Mouse (Mus musculus) cortical plate, adult 2 months (tissue): ENCODE measurements around the gene Tubg1. TPM values are rescaled to one million over a fixed set of nuclear protein-coding genes. Genes with fewer than 3 reads are reported as not detected.

Experiments
- H3K27ac ChIP-seq: fragments of 200-500 bp; 2 replicates; pipeline ENCODE4 v1.5.1; 2012; ENCODE audit warnings: low read length, control low read depth, inconsistent platforms; ENCODE audit not compliant: insufficient read depth
- H3K4me1 ChIP-seq: fragments of 200-500 bp; 2 replicates; pipeline ENCODE4 v1.6.1; 2011; ENCODE audit warnings: low read length; ENCODE audit not compliant: control insufficient read depth, insufficient read depth
- H3K4me3 ChIP-seq: fragments of 200-500 bp; 2 replicates; pipeline ENCODE4 v1.5.1; 2011; ENCODE audit warnings: mild to moderate bottlenecking, low read length, control low read depth; ENCODE audit not compliant: insufficient read depth
- CTCF ChIP-seq: fragments of 200-500 bp; IDR thresholded peaks from 2 replicates; pipeline ENCODE4 v1.5.1; 2011; ENCODE audit warnings: mild to moderate bottlenecking, control low read depth, low read length; ENCODE audit not compliant: insufficient read depth; ENCODE audit errors: extremely low read depth
- POLR2A ChIP-seq: fragments of 200-500 bp; IDR thresholded peaks from 2 replicates; pipeline ENCODE4 v1.6.1; 2011; ENCODE audit warnings: mild to moderate bottlenecking, low read length, control low read depth; ENCODE audit not compliant: insufficient read depth; ENCODE audit errors: extremely low read depth
- polyA plus RNA-seq: library from polyadenylated mRNA; depleted of rRNA; stranded (reverse); fragments of >200 nt; gene quantifications from 2 replicates; pipeline ENCODE4 v1.2.3, GENCODE M21; 2012

Gene Tubg1
- polyA plus RNA-seq, 1 experiment, result 15.2 TPM

- H3K4me1 ChIP-seq, result no peaks in the 10 kb centered on the region
- peak within 1 kb of the TSS; percentile 76 for H3K27ac ChIP-seq
- peak; percentile 77 for TF ChIP-seq CTCF
- peak; percentile 73; the same call in 1 of the 2 replicates for TF ChIP-seq POLR2A
- H3K4me3 ChIP-seq, result peak within 1 kb of the TSS; percentile 53
Observed at GRCm38 (mm10) chr11:101095314-101096024, 24.3 kb upstream of the Tubg1 start, which contains the start of gene Psmc3ip. Gene Psmc3ip, minus strand, starts transcription at chr11:101095436.

- Histone ChIP-seq H3K4me3 (no peak overlapping the region), H3K4me1 (no peaks in the 10 kb centered on the region), H3K27ac (no peak overlapping the region)
- TF ChIP-seq POLR2A (no peak), CTCF (no peak)
Observed at GRCm38 (mm10) chr11:101098231-101098630, 21.5 kb upstream of the Tubg1 start.

- TF ChIP-seq CTCF, result no peak
- no peak for TF ChIP-seq POLR2A
Observed at GRCm38 (mm10) chr11:101103011-101103410, 16.7 kb upstream of the Tubg1 start.

GRCm38 (mm10) chr11:101109351-101109750 lies 10.4 kb upstream of the Tubg1 start:
- TF ChIP-seq CTCF (no peak), POLR2A (no peak)
- H3K27ac ChIP-seq, result no peak overlapping the region
- peaks cover 5% of the 10 kb centered on the region; the same call in 1 of the 2 replicates for H3K4me1 ChIP-seq
- no peak overlapping the region for H3K4me3 ChIP-seq

More at GRCm38 (mm10) chr11:101103011-101103410, 16.7 kb upstream of the Tubg1 start:
- no peak overlapping the region for H3K27ac ChIP-seq
- no peaks in the 10 kb centered on the region for H3K4me1 ChIP-seq
- H3K4me3 ChIP-seq, result no peak overlapping the region

- TF ChIP-seq POLR2A (no peak), CTCF (no peak)
- H3K4me1 ChIP-seq, result peaks cover 5% of the 10 kb centered on the region; the same call in 1 of the 2 replicates
- H3K4me3 ChIP-seq, result no peak overlapping the region
- no peak overlapping the region for H3K27ac ChIP-seq
Observed at GRCm38 (mm10) chr11:101110708-101111107, 9.0 kb upstream of the Tubg1 start.

- peaks cover 5% of the 10 kb centered on the region; the same call in 1 of the 2 replicates for H3K4me1 ChIP-seq
- TF ChIP-seq POLR2A (no peak), CTCF (no peak)
- H3K4me3 ChIP-seq, result no peak overlapping the region
Observed at GRCm38 (mm10) chr11:101111178-101111577, 8.6 kb upstream of the Tubg1 start.

GRCm38 (mm10) chr11:101112186-101112585 lies 7.6 kb upstream of the Tubg1 start:
- TF ChIP-seq CTCF (no peak), POLR2A (no peak)
- Histone ChIP-seq H3K27ac (no peak overlapping the region), H3K4me3 (no peak overlapping the region), H3K4me1 (peaks cover 5% of the 10 kb centered on the region; the same call in 1 of the 2 replicates)

More at GRCm38 (mm10) chr11:101111178-101111577, 8.6 kb upstream of the Tubg1 start:
- H3K27ac ChIP-seq, result no peak overlapping the region

- Histone ChIP-seq H3K4me3 (no peak overlapping the region), H3K4me1 (peaks cover 6% of the 10 kb centered on the region; the same call in 1 of the 2 replicates), H3K27ac (peak overlapping the region; percentile 78)
- TF ChIP-seq CTCF (no peak), POLR2A (no peak)
Observed at GRCm38 (mm10) chr11:101115564-101115963, 4.2 kb upstream of the Tubg1 start.

- H3K4me3 ChIP-seq, result peak overlapping the region; percentile 7; the same call in 1 of the 2 replicates
- H3K27ac ChIP-seq, result no peak overlapping the region
- TF ChIP-seq CTCF (no peak), POLR2A (no peak)
- peaks cover 5% of the 10 kb centered on the region; the same call in 1 of the 2 replicates for H3K4me1 ChIP-seq
Observed at GRCm38 (mm10) chr11:101118105-101118504, 1.6 kb upstream of the Tubg1 start.
